Mouse (Mus musculus) cerebellum, postnatal 10 days (tissue): ENCODE results near the gene 4930539E08Rik.

ENCODE experiments used
- DNase-seq, 2 experiments: peaks; one replicate each; pipeline ENCODE4 v3.0.0; 2021; ENCODE audit warnings: mixed read lengths in 2 of 2

The 4930539E08Rik gene

DNA sequence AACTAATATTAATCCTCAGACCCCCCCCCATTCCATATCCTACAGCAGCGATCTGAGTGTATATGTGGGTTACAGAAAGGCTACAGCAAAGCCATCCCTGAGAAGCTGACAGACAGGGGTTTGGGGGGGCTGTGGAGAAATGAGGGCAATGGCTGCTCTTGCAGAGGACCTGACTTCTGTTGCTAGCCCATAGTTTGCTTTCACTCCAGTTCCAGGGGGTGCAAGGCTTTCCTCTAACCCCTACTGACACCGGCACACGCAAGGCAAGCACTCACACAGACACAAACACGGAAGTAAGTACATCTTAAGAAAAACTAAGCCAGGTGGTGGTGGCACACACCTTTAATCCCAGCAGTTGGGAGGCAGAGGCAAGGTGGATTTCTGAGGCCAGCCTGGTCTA is 14.2 kb upstream of the 4930539E08Rik start:
- no peak for DNase-seq

DNA sequence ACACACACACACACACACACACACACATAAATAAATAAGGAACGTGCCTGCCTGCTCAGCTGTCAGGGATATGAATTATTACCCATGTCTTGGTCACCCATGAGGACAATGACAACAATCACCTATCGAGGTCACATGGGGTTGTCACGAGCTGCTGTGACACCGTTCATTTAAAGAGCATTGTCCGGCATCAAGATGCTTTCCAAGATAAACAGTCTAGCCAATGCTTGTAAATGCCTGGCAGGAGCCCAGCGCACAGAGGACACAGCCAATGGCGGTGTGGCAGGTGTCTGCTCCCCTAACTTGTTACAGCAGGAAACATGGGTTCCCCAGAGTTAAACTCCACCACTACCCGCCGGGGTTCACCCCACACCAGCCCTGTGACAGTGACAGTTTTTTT is 12.9 kb upstream of the 4930539E08Rik start:
- no peak for DNase-seq

DNA sequence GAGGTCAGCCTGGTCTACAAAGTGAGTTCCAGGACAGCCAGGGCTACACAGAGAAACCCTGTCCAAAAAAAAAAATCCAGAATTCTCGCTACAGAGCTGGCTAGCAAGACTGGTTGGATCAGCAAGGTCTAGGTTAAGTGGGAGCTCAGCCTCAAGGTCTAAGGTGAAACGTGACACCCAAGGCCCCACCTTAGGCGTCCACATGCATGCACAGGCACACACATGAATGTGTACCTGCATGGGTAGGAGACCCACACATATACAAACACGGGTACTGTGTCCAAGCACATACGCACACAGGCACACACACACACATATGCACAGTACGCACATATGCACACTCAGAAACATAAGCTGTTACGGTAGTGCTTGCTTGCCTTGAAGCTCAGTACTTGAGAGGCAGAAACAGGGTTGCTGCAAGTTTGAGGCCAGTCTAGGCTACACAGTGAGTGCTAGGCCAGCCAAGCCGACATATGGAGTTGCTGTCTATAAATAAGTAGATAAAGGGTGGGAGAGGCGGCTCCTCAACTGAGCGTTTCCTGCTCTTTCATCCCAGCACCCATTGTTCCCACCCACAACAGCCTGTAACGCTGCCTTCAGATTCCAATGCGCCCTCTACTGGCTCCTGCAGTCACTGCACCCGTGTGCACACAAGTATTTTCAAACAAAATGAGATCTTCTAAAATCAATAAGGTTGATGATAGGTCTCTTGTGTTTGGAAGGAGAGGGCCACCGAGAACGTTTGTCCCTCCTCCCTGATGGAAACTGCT is 11.9 kb upstream of the 4930539E08Rik start:
- DNase-seq: peak; percentile 65 to 78

DNA sequence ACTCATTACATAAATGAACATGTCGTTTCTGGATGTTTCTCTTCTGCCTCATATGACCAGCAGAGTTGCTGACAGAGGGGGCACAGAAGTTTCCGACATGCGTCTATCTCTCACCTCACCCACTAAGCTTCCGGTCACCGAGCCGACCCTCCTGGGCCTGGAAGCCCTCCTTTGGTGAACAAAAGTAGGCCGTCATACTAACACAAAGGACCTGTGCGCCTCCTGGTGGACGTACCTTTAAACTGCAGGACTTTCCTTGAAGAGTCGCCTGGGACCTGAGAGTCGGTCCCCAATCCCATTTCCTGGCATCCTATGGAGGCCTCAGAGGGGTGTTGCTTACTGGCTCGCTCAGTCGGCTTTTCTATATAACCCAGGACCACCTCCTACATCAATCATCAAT is 11.3 kb upstream of the 4930539E08Rik start:
- DNase-seq: peak; percentile 91 to 93

DNA sequence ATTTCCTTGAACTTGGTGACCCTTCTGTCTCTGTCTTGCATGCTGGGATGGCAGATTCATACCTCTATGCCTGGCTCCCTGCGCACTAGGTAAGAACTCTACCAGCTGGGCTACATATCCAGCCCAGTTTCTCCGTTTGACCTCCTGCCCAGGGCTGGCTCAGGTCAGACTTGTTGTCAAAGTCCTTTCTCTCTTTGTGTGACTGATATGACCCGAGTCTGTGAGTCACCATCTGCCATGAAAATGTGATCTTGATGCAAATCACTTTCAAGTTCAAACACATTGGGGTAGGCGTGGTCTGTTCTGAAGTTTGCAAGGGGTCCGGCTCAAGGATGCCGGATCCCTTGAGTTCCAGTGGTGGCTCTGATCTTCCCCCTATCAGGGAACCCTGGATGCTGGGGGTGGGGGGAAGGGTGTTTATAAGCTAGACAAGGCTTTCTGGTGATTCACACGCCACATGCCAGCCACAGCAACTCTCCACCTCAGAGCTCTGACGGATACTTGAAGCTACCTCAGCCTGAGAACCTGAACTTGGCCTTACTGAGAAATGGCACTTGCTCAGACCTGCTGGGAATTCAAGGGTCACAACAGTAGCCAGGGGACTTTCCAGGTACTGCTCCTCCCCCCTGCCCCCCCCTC is 10.0 kb upstream of the 4930539E08Rik start:
- DNase-seq: no peak

DNA sequence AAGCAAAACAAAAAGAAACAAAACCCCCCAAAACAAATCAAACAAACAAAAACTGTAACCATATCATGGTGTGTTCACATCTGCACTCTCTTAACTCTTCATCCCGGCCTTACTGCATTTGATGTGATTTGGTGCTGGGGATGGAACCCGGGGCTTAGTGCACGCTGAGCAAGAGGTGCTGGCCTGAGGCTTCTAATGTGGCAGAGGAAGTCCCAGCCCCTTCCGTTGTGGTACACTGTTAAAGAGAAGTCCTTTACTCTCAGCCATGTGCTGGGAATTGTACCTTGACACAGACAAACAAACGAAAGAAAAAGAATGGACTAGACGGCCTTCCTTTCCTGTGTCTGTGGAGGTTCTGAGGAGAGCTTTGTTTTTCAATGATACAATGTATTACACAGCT is 7.0 kb upstream of the 4930539E08Rik start:
- DNase-seq: no peak

DNA sequence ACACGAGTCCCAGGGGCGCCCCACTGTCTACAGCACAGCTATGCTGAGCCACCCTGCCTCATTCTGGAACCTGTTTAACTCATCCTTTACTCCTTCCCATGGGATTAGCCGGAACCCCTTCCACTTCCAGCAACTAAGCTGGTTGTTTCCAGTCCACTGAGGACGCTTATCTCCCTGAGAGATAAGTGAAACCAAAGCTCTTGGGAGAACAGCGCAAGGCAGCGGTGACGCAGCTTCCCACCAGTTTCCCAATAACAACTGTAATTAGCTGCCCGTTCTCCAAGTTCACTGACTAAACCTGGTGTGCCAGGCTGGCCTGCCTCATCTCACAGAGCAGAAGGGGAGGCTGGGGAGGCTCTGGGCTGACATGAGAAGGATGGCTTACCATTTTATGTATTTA is 6.0 kb upstream of the 4930539E08Rik start:
- no peak for DNase-seq

DNA sequence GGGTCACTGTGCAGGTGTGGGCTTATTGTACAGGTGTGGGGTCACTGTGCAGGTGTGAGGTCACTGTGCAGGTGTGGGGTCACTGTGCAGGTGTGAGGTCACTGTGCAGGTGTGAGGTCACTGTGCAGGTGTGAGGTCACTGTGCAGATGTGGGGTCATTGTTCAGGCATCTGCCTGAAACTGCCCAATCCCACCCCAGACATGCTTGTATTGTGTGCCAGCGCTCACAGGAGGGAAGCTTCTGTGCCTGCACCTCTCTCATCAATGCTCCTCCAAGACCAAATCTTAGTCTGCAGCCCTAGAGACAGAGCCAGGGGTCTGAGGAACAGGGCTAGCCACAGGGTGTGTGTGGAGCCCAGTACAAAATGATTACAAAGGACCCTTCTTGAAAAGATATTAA is 1.4 kb upstream of the 4930539E08Rik start:
- DNase-seq: no peak

DNA sequence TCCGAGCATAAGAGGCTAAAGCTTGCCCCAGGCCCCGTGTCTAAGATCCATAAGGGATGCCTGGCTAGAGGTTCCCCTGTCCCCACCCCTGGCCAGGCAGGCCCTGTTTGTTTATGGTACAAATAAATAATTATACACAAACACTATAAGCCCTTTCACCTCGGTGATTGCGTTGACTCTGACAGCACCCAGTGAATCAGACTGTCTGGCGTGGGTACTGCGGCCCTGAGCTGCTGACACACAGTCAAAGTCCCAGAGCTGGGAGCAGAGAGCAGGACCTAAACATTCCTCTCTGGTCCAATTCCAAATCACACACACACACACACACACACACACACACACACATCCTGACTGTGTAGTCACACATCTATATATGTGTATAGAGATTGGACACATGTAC is 1.2 kb downstream of the 4930539E08Rik start:
- DNase-seq: no peak

DNA sequence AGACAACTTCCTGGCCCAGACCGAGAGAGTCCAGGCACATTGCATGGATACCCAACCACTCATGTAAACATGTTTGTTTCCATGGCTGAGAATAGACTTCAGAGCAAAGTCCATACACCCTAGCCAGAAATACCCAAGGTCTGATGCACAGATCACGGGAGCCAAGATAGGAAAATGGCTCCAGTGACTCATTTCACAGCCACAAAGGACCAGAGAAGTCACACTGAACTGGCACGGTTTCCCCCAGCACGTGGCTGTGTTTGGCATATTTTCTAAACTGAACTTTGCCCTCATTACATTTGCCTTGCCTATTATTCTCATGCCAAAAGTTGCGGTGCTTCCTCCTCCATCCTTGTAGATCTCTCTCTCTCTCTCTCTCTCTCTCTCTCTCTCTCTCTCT is 1.9 kb downstream of the 4930539E08Rik start:
- DNase-seq: no peak

DNA sequence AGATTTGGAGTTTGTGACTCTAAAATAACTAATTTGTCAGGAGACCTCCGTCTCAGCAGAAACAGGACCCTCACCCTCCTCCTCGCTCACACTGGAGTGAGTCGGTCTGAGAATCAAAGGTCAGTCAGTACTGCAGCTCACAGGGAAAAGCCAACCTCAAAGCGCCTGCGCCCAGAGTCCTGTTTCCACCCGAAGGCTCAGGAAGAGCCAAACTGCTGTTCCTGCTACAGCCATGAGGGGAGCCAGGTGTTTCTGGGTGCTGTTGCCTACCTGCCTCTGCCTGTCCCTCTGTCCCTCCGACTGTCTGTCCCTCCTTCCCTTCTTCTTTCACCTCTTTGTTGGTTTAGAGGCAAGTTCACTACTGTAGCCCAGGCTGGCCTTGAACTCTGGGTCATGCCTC is 5.0 kb downstream of the 4930539E08Rik start:
- DNase-seq: no peak

DNA sequence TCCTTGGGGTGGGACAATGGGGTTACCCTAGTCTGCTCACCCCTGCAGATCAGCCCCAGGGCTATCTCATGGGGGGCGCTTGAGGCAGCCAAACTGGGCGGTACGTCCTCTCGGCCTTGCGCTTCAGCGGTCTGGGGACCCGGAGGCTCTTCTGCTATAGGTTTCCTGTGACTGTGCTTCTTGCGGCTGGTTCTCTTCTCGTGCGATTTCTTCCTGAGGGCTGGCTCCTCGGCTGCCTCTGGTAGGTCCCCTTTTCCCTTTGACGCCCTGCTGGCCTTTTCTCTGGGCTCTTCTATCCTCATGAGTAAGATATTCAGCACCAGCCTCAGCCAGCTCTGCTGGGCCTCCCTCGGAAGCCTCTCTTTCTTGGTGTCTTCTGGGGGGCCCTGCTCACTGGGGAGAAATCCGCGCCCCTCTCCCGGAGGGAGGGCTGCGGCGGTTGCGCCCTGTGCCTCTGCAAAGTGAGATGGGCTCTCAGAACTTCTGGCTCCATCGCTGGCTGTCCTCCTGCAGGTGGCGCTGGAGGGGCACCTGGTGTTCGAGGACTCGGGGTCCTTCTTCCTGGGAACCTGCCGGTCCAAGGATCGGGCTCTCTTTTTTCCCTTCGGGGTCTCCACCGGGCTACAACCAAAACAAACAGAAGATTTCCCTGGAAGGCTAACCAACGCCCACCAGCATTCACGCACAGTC is 5.7 kb downstream of the 4930539E08Rik start:
- DNase-seq: peak; percentile 76 to 81

DNA sequence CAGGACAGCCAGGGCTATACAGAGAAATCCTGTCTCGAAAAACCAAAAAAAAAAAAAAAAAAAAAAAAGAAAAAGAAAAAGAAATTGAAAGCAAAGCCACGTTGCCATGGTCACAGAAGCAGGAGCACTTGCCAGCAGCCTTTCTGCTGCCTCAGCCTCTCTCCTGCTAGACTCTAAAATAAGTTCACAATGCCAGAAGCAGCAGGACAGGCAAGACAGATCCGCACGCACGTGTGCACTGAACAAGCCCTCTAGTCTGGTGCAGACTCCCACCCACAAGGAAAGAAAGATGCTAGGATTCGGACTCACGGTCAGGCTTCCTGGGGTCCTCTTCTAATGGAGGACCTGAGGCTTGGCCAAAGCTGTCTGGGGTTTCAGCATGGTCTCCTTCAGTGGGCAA is 7.2 kb downstream of the 4930539E08Rik start:
- peak in 1 of 2 experiments; percentile 30 for DNase-seq

DNA sequence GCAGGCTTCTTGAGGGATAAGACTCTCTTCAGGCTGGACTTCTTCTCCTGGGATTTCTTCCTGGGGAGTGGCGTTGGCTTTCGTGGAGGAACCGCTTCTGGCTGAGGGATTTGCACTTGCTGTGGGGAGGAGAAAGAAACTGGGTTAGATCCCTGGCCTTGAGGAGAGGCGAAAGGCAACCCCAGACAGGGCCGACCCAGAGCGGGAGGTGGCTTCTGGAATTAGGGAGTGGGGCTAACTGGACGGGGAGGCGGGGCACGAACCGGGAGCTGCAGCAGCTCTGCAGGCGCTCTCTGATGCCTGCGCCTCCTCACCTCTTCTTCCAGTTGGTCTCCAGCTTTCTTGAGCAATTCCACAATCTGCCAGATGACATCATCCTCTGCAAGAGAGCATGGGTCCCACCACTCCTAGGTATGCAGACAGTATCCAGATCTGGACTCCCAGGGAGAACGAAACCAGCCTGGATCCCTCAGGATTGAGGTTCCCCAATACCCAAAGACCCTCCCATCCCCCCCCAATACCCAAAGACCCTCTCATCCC is 9.7 kb downstream of the 4930539E08Rik start:
- DNase-seq: no peak

DNA sequence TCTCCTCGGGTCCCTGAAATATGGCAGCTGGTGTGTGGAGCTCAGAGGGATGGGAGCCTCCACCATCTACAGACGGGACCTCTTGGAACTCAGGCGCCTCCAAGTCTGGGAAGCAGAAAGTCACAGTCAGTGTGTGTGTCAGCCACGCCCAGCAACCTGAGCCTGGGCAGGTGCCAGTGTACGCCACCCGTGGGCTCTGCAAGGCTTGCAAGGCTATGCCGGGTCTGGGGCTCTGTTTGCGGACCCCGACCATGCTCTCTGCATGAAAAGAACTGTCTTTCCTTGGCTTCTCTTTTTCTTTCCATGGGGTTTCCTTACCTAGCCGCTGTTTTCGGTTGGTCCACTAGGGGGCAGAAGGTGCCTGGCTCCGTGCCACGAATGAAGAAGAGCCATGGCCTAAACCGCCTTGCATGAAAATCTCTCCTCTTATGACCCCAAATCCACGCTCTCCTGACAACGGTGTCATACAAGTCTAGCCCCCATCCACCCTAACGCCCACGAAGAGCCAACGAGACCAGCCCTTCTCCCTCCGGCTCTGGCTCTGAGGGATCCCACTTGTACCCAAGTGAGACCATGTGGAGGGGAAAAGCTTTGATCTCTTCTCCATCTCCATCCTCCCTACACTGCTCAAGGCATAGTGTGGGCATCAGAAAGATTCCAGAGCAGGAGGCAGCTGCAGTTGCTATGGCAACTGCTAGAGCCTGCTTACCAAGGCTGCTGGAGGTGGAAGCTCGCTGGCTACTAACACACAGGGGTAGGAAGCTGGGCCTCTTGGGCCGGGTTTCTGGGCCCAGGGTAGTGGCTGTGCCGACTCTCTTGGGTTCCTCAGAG is 10.4 kb downstream of the 4930539E08Rik start:
- DNase-seq: peak; percentile 81 to 85

DNA sequence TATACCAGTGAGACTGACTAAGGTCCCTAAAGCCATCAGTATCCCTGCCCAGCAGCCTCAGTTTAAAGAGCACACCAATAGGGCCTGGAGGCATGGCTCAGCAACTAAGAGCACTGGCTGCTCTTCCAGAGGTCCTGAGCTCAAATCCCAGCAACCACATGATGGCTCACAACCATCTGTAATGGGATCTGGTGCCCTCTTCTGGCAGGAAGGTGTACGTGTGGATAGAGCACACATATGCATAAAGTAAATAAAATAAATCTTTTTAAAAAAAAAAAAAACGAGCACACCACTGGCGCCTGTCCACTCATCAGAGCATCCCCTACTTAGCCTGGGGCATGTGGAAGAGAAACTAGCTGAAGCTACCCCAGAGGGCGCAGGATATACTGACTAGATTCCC is 13.6 kb downstream of the 4930539E08Rik start:
- DNase-seq: no peak

DNA sequence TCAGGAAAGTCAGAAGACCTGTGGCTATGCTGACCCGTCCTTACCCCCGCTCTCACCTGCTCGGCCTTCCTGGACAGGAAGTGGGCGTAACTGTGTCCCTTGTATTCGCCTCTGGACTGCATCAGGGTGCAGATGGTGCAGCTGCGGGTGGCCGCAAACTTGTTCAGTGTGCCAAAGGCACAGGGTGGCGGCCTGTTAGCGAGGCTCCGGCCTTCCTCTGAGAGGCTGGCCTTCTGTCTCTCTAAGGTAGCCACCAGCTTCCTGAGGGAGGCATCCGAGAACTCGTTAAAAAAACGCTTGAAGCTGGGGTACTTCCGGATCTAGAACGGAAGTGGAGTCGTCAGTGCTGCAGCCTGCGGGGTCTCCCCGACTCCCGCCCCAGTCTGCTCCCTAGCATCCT is 15.7 kb downstream of the 4930539E08Rik start:
- peak; percentile 89 to 93 for DNase-seq

DNA sequence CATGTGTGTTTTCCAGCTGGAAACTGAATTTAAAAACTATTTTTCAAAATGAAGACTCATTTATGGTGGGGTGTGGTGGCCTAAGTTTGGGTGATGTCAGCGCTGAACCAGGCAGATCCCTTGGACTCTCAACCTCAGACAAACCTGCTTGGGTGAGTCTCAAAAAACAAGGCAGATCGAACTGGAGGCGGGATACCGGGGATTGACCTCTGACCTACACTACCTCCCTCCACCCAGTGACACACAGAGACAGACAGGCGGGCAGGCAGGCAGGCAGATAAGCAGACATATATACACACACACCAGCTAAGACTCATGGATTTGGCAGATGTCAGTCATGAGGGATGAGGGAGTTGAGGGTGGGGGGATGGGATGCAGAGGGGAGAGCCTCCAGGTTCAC is 16.9 kb downstream of the 4930539E08Rik start:
- no peak for DNase-seq

DNA sequence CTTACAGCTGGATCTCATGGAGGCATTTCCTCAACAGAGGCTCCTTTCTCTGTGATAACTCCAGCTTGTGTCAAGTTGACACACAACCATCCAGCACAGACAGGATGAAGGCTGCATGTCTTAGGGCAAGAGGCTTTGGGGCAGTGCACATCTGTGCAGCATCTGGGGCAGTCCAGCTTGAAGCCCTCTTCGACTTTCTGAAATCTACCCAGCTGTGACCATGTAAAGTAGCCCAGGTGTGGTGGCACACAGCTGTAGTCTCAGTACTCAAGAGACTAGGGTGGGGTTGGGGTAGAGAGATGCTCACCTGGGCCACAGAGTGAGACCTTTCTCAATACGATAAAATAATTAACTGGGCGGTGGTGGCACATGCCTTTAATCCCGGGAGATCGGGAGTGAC is 17.3 kb downstream of the 4930539E08Rik start:
- no peak for DNase-seq

DNA sequence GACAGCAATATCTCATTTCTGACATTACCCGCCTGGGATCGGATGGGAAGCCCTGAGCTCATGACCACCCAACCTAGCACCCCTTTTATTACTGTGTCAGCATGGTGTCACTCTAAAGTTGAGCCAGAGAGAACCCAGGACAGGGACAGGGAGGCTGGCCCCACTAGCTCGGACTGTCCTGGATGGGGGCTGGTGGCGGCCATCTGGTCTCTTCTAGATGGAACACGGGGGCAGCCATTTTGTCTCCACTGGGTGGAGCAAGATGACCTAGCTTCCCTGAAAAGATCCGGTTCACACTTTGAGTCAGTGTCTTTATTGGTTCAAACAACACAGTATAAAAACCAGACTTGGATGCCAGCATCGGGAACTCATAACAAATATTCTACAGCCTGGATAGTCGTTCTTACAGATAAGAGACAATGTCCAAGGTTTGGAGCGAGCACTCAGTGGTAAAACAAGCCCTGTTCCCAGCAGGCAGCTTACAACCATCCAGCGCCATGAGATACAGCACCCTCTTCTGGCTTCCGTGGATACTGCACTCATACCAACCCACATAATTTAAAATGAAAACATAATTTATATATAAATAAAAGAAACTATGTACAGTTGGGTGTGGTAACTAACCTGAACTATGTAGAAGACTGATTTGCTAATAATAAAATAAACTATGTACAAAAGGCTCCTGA is 18.9 kb downstream of the 4930539E08Rik start:
- DNase-seq: no peak

DNA sequence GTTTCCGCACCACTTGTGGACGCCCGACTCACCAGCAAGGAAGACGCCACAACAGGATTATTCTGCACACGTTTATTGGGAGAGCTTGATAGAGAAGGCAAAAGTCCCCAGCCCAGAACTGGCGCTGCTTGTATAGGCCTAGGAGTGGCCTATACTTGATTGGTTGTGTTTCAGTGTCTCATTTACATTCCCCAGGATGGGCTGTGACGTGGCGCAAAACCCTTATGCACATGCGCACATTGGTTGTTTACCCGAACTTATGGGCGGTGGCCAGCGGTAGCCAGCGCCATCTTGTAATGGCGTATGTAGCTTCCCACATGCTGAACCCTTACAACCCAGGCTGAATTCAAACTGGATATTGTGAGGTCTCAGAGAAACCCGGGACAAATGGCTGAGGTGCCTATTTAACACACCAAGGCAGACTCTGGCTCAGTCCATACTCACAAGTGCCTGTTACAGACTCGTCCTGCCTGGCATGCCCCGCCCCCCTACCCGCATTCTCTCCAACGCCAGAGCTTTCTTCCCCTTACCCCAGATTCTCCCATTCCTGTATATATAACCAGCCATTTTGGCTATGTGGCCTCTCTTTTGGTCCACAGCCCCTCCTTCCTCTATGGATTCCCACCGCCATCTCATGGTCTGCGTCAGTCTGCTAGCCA is 19.8 kb downstream of the 4930539E08Rik start:
- DNase-seq: no peak
